Mouse (Mus musculus): ENCODE measurements around the gene Foxe3. TPM values are rescaled to one million over a fixed set of nuclear protein-coding genes. Genes with fewer than 3 reads are reported as not detected.

Foxe3 gene
- polyA plus RNA-seq, 1 experiment from 2014 or later, result not detected

DNA sequence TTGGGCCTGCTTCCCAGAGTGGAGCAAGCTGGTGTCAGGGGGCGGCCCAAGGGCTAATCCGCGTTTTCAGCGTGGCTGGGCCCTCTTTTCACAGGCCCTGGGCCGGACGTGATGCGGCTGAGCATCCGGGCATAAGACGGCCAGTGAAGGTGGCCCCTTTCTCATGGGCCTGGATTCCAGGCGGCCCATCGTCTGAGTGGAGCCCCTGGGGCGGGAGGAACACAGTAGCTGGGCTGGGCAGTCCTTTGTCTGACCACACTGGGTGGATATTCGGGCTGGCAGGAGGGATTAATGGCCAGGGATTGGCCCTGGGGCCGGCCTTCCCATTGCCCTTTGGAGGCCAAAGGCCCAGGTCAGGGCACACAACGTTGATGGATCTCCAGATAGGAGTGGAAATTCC is 3.3 kb upstream of the Foxe3 start:
- Histone ChIP-seq H3K4me3 (ENCODE audit: low read length) (no peak overlapping the region), H3K4me2 (replicated peaks; ENCODE audit: low read depth, low read length) (no peak overlapping the region), H3K9me3 (ENCODE audit: low read length) (no peaks in the 10 kb centered on the region), H3K36me3 (ENCODE audit: insufficient read depth, low read length) (no peaks in the 10 kb centered on the region), H3K27ac (ENCODE audit: low read length) (no peak overlapping the region), H3K4me1 (ENCODE audit: insufficient read depth, low read length) (peaks cover 13% of the 10 kb centered on the region), H3K9ac (replicated peaks; ENCODE audit: low read length) (no peak overlapping the region), H3K27me3 (ENCODE audit: insufficient read depth, low read length) (peaks cover 53% of the 10 kb centered on the region)
- 40% methylated on average over 15 of the region's 15 CpGs for WGBS
- no peak for ATAC-seq (ENCODE audit: low FRiP score, low TSS enrichment)

DNA sequence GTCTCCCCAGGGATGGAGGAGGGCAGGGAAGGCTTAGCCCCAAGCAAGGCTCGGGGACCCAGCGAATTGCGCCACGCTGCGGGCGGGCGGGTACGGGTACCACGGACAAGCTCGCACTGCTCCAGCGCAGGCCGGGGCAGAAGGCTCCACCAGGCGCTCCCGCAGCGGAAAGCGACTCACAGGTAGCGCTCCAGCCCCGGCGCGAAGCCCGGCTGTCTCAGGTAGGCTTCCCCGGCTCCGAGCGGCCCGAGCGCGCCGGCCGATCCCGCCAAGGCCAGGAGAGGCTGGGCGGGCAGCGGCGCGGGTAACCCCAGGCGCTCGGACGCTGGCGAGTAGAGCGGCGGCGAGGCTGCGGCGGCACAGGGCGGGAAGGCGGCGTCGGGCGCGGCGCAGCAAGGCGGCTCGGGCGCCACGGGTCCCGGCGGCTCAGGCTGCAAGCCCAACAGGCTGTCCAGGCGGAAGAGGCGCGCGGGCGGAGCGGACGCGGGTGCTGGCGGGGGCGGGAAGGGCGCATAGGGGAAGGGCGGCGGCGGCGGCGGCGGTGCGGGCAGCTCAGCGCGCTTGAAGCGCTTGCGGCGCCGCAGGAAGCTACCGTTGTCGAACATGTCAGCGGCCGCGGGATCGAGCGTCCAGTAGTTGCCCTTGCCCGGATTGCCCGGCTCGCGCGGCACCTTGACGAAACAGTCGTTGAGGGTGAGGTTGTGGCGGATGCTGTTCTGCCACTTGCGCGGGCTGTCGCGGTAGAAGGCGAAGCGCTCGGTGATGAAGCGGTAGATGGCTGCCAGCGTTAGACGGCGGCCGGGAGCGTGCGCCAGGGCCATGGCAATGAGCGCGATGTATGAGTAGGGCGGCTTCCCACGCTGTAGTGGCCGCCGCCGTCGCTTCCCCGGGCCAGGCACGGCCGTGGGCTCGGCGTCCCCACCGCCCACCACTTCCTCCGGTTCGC is 569 bp downstream of the Foxe3 start:
- WGBS, result under 1% methylated on average over 116 of the region's 125 CpGs
- Histone ChIP-seq H3K4me3 (ENCODE audit: low read length) (peak overlapping the region; percentile 52), H3K27ac (ENCODE audit: low read length) (no peak overlapping the region), H3K36me3 (ENCODE audit: insufficient read depth, low read length) (no peaks in the 10 kb centered on the region), H3K9me3 (ENCODE audit: low read length) (no peaks in the 10 kb centered on the region), H3K27me3 (ENCODE audit: insufficient read depth, low read length) (peaks cover 69% of the 10 kb centered on the region), H3K4me1 (ENCODE audit: insufficient read depth, low read length) (peaks cover 13% of the 10 kb centered on the region), H3K9ac (replicated peaks; ENCODE audit: low read length) (peak overlapping the region; percentile 46), H3K4me2 (replicated peaks; ENCODE audit: low read depth, low read length) (peak overlapping the region; percentile 83)
- peak; percentile 57 for ATAC-seq (ENCODE audit: low FRiP score, low TSS enrichment)

DNA sequence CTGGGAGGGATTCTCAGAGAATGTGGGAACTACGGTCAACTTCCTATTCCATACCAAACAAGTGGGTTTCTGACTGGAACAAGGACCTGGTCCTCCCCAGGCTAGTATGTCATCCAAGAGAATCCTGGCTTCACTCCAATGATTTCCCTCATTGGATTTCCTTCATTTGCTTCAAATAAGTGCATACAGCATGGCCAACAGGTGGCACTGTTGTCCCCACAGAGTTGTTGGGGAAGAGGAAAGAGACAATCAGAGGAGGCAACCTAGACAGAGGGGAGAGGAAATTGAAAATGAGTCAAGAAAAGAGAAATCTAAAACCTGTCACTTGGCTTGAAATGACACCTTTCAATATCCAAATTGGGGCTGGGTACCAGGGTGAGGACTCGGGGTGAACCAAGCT is 8.7 kb downstream of the Foxe3 start:
- Histone ChIP-seq H3K9me3 (ENCODE audit: low read length) (no peaks in the 10 kb centered on the region), H3K27me3 (ENCODE audit: insufficient read depth, low read length) (peaks cover 41% of the 10 kb centered on the region)
- 39% methylated on average over 2 of the region's 2 CpGs for WGBS

DNA sequence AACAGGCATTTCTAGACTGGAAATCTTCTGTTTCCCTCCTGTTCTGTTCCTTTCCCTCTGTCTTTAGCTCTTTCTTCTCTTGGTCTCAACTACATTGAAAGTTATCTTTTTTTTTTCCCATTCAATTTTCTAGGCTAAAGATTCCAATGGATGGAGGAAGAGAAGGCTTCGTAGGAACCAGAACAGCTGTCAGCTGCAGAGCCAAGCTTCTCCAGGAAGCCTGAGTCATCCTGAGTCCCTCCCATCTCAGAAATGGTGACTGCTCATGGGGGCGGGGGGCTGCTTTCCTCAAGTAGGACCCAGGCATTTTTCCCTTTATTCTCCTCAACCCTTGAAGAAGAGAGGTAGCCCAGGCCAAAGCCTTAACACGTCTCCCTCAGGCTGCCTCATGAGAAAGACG is 9.8 kb downstream of the Foxe3 start:
- 59% methylated on average over 4 of the region's 4 CpGs for WGBS
- Histone ChIP-seq H3K4me1 (ENCODE audit: insufficient read depth, low read length) (peaks cover 17% of the 10 kb centered on the region), H3K4me2 (replicated peaks; ENCODE audit: low read depth, low read length) (no peak overlapping the region), H3K27ac (ENCODE audit: low read length) (no peak overlapping the region), H3K9me3 (ENCODE audit: low read length) (no peaks in the 10 kb centered on the region), H3K9ac (replicated peaks; ENCODE audit: low read length) (no peak overlapping the region), H3K27me3 (ENCODE audit: insufficient read depth, low read length) (peaks cover 48% of the 10 kb centered on the region), H3K36me3 (ENCODE audit: insufficient read depth, low read length) (no peaks in the 10 kb centered on the region), H3K4me3 (ENCODE audit: low read length) (no peak overlapping the region)
- no peak for ATAC-seq (ENCODE audit: low FRiP score, low TSS enrichment)

More for the DNA sequence above, 8.7 kb downstream of the Foxe3 start:
- Histone ChIP-seq H3K27ac (ENCODE audit: low read length) (no peak overlapping the region), H3K4me3 (ENCODE audit: low read length) (no peak overlapping the region), H3K9ac (replicated peaks; ENCODE audit: low read length) (no peak overlapping the region), H3K36me3 (ENCODE audit: insufficient read depth, low read length) (no peaks in the 10 kb centered on the region), H3K4me1 (ENCODE audit: insufficient read depth, low read length) (peaks cover 17% of the 10 kb centered on the region), H3K4me2 (replicated peaks; ENCODE audit: low read depth, low read length) (no peak overlapping the region)
- ATAC-seq (ENCODE audit: low FRiP score, low TSS enrichment), result no peak

DNA sequence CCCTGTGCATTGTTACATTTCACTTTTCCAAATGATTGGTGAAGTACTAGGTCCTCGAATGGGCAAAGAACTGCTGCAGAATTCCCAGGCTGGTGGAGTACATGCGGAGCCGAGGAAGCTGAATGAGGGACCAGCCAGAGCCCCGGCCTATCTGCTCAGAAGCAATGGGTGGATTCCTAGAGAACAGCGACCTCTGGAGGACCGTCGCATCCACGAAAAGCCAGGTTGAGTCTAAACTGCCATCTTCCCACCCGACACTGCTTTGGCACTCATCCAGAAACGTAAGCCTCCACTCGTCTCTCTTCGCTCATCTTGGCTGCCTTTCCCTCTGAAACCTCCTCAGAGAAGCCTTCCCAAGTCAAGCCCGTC is 12.2 kb downstream of the Foxe3 start:
- Histone ChIP-seq H3K36me3 (ENCODE audit: insufficient read depth, low read length) (no peaks in the 10 kb centered on the region), H3K4me2 (replicated peaks; ENCODE audit: low read depth, low read length) (peak overlapping the region; percentile 44; the same call in 1 of the 2 replicates), H3K4me1 (ENCODE audit: insufficient read depth, low read length) (peaks cover 17% of the 10 kb centered on the region), H3K27me3 (ENCODE audit: insufficient read depth, low read length) (peaks cover 59% of the 10 kb centered on the region), H3K9me3 (ENCODE audit: low read length) (no peaks in the 10 kb centered on the region), H3K9ac (replicated peaks; ENCODE audit: low read length) (no peak overlapping the region), H3K4me3 (ENCODE audit: low read length) (no peak overlapping the region; the same call in 1 of the 2 replicates), H3K27ac (ENCODE audit: low read length) (no peak overlapping the region)
- no peak for ATAC-seq (ENCODE audit: low FRiP score, low TSS enrichment)
- 9% methylated on average over 13 of the region's 13 CpGs for WGBS

DNA sequence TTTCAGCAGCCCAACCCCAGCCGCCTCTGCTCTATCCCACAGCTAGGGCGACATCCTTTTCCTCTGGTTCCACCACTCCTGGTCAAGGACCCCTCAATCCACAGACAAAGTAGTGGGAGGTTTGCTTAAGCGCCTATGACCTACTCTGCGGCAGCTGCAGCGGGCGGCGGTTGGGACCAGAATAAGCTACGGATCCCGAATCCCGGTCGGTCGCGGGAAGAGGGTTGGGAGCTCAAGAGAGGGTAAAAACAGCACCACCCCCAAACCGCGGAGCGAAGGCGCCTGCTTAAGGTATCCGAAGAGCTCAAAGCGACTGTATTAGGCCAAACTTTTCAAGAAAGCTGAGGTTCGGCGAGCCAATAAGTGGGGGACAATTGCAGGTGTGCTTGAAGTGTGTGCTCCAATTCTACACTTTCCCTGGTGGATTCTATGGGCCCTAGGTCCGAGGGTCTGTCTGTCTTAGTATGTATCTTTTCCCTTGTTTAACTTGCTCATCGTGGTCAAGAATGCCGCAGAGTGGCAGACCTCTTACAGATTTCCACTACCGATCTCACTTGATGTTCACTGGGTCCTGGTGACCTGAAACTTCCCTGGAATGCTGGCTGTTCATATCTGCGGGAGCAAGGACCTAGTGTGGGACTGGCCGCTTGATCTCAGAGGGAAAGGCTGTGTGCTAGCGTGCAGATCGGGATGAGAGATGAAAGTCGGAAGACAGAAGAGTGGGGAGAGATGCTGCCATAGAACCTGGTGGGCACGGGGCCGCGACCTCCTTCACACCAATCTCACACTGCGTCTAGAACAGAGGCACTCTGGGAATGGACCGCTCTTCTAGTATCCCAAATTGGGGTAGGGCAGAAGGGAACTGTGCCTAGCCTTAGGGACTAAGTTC is 12.9 kb downstream of the Foxe3 start:
- WGBS, result 16% methylated on average over 35 of the region's 35 CpGs
- peak overlapping the region; percentile 28 for H3K4me3 ChIP-seq (ENCODE audit: low read length)
- H3K36me3 ChIP-seq (ENCODE audit: insufficient read depth, low read length), result no peaks in the 10 kb centered on the region
- ATAC-seq (ENCODE audit: low FRiP score, low TSS enrichment), result no peak
- no peaks in the 10 kb centered on the region for H3K9me3 ChIP-seq (ENCODE audit: low read length)
- H3K27ac ChIP-seq (ENCODE audit: low read length), result no peak overlapping the region
- peak overlapping the region; percentile 44 for H3K4me2 ChIP-seq (replicated peaks; ENCODE audit: low read depth, low read length)
- H3K4me1 ChIP-seq (ENCODE audit: insufficient read depth, low read length), result peaks cover 19% of the 10 kb centered on the region
- peak overlapping the region; percentile 27; the same call in 1 of the 2 replicates for H3K9ac ChIP-seq (replicated peaks; ENCODE audit: low read length)
- peaks cover 62% of the 10 kb centered on the region for H3K27me3 ChIP-seq (ENCODE audit: insufficient read depth, low read length)

DNA sequence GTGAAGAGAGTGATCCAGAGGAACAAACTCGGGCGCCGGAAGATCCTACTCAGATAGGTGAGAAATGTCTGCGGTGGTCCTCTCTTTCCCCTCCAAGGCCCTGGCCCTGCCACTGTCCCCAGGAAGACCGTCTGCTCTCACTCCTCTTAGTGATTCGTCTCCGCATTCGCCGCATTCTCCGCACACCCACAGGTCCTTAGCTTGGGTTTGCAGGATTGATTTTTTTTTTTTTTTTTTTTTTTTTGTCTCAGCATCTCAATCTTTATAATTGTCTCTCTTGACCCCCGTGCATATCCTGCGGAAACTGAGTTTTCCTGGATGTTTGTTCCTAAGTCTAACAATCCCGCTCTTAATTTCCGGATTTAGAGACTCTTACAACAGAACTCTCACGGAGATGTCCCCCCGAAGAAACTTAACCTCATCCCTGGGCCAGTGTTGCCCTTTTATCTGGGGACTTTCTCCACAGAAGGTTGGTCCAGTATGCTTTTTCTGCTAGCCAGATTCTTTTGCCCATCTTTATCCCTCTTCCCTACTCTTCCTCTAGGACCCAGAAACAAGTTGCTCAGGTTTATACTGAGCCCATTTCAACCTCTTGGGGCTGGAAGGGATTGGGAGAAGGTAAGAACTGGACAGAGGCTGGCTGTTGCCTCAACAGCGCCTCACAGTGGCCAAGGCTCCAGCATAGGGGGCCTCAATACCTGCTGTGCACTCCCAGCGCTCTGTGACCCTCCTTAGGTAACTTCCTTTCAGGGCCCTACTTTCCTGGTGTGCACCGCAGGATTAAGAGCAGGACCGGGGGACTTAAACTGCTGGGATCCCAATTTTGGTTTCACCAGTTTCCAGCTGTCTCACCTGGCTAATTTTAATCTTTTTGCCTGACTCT is 16.0 kb downstream of the Foxe3 start:
- H3K4me3 ChIP-seq (ENCODE audit: low read length), result peak overlapping the region; percentile 69
- H3K27me3 ChIP-seq (ENCODE audit: insufficient read depth, low read length), result peaks cover 72% of the 10 kb centered on the region
- no peaks in the 10 kb centered on the region for H3K9me3 ChIP-seq (ENCODE audit: low read length)
- H3K4me1 ChIP-seq (ENCODE audit: insufficient read depth, low read length), result peaks cover 22% of the 10 kb centered on the region
- WGBS, result 2% methylated on average over 20 of the region's 20 CpGs
- ATAC-seq (ENCODE audit: low FRiP score, low TSS enrichment), result peak; percentile 44; the same call in 1 of the 2 replicates
- peak overlapping the region; percentile 94 for H3K27ac ChIP-seq (ENCODE audit: low read length)
- no peaks in the 10 kb centered on the region for H3K36me3 ChIP-seq (ENCODE audit: insufficient read depth, low read length)
- peak overlapping the region; percentile 75 for H3K9ac ChIP-seq (replicated peaks; ENCODE audit: low read length)
- H3K4me2 ChIP-seq (replicated peaks; ENCODE audit: low read depth, low read length), result peak overlapping the region; percentile 79

DNA sequence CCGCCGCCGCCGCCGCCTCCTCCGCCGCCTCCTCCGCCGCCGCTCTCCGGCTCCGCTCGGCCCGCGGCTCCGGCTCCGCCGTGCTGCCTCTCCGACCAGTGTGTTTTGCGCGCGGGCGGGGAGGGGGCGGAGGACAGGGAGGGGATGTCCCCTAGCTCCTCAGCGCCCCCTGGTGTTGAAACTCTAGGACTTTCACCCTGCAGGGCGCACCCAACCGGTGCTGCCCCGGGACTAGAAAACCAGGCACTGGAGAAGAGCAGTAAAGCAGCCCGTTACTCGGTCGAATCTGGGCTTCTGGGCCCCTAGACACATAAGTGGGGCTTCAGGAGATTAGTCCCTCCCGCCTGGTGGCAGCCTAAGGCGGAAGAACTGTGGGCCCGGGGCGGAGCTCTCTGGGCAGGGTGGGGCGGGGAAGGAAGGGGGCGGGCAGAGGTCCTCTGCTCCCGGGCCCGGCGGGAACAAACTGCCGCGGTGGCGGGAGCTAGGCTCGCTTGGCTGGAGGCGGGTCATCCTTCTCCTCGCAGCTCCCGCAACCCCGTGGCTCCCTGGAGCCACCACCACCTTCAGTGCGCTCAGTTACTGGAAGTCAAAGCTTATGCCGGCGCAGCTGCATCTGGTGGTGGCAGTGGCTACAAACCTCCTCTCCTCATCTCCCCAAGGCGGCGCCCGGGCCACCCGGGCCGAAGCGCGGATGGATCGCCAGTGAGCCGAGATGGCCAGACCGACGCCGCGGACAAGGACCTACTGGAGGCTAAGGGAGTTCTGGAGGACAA is 16.8 kb downstream of the Foxe3 start, which contains the start of gene Foxd2:
Gene Foxd2 (minus strand): TSS at position 45 of the 773 bp plus-strand sequence.
- Histone ChIP-seq H3K36me3 (ENCODE audit: insufficient read depth, low read length) (no peaks in the 10 kb centered on the region), H3K4me1 (ENCODE audit: insufficient read depth, low read length) (peaks cover 22% of the 10 kb centered on the region), H3K4me2 (replicated peaks; ENCODE audit: low read depth, low read length) (peak within 1 kb of the TSS; percentile 79), H3K9ac (replicated peaks; ENCODE audit: low read length) (peak within 1 kb of the TSS; percentile 75), H3K4me3 (ENCODE audit: low read length) (peak within 1 kb of the TSS; percentile 69), H3K9me3 (ENCODE audit: low read length) (no peaks in the 10 kb centered on the region), H3K27me3 (ENCODE audit: insufficient read depth, low read length) (peaks cover 74% of the 10 kb centered on the region), H3K27ac (ENCODE audit: low read length) (peak within 1 kb of the TSS; percentile 94)
- ATAC-seq (ENCODE audit: low FRiP score, low TSS enrichment), result peak; percentile 91
- under 1% methylated on average over 59 of the region's 64 CpGs for WGBS
